Mouse (Mus musculus) spleen, adult 2 months (tissue): ENCODE data around the gene Haao. TPM values are rescaled to one million over a fixed set of nuclear protein-coding genes. Genes with fewer than 3 reads are reported as not detected.

Experiments used
- DNase-seq, 2 experiments: peaks; one replicate each; pipeline versions ENCODE4 v3.0.0 to v3.0.0-alpha.2; 2012 to 2021; ENCODE audit warnings: low spot score in 2 of 2, low read depth in 1 of 2
- H3K27ac ChIP-seq: fragments of 200-500 bp; 2 replicates; pipeline ENCODE4 v1.5.1; 2012; ENCODE audit warnings: low read length, inconsistent platforms; ENCODE audit not compliant: insufficient read depth
- H3K27me3 ChIP-seq: fragments of 200-500 bp; 2 replicates; pipeline ENCODE4 v1.6.1; 2012; ENCODE audit warnings: mild to moderate bottlenecking, moderate library complexity, low read length, inconsistent platforms; ENCODE audit not compliant: control insufficient read depth, insufficient read depth
- H3K36me3 ChIP-seq: fragments of 200-500 bp; 2 replicates; pipeline ENCODE4 v1.6.1; 2012; ENCODE audit warnings: mild to moderate bottlenecking, low read length, inconsistent platforms; ENCODE audit not compliant: control insufficient read depth, insufficient read depth
- H3K4me1 ChIP-seq: fragments of 200-500 bp; 2 replicates; pipeline ENCODE4 v1.6.1; 2011; ENCODE audit warnings: inconsistent platforms; ENCODE audit not compliant: control insufficient read depth, insufficient read depth, insufficient read length
- H3K4me3 ChIP-seq: fragments of 200-500 bp; 2 replicates; pipeline ENCODE4 v1.5.1; 2011; ENCODE audit warnings: mild to moderate bottlenecking, inconsistent platforms; ENCODE audit not compliant: insufficient read depth, insufficient read length; ENCODE audit errors: extremely low read depth
- CTCF ChIP-seq: fragments of 200-500 bp; IDR thresholded peaks from 2 replicates; pipeline ENCODE4 v1.5.1; 2011; ENCODE audit warnings: mild to moderate bottlenecking, inconsistent platforms; ENCODE audit not compliant: insufficient read depth, insufficient read length, insufficient replicate concordance; ENCODE audit errors: extremely low read depth
- POLR2A ChIP-seq: fragments of 200-500 bp; IDR thresholded peaks from 2 replicates; pipeline ENCODE4 v1.6.1; 2011; ENCODE audit warnings: low read depth, low read length, inconsistent platforms
- WGBS: fragments of 180-500 bp; shearing (Covaris S2); methylation state at CpG from one replicate; pipeline ENCODE4 v1.1.7; 2018; 5-methylcytosine and 5-hydroxymethylcytosine counted together
- polyA plus RNA-seq: library from polyadenylated mRNA; depleted of rRNA; stranded (reverse); fragments of >200 nt; gene quantifications from 2 replicates; pipeline ENCODE4 v1.2.3, GENCODE M21; 2012

Haao gene
- polyA plus RNA-seq, 1 experiment, result 98.5 TPM

GRCm38 (mm10) chr17:83821876-83822275, 25.9 kb downstream of the Haao start:
- Histone ChIP-seq H3K27ac (no peak overlapping the region), H3K4me3 (no peak overlapping the region), H3K27me3 (no peaks in the 10 kb centered on the region), H3K4me1 (peaks cover 17% of the 10 kb centered on the region; the same call in 1 of the 2 replicates), H3K36me3 (peaks cover 2% of the 10 kb centered on the region; the same call in 1 of the 2 replicates)
- 83% methylated on average over 3 of the region's 3 CpGs for WGBS
- no peak for TF ChIP-seq POLR2A
- TF ChIP-seq CTCF, result no peak
- no peak for DNase-seq

GRCm38 (mm10) chr17:83820701-83821100, 27.1 kb downstream of the Haao start:
- Histone ChIP-seq H3K4me3 (no peak overlapping the region), H3K36me3 (peaks cover 2% of the 10 kb centered on the region; the same call in 1 of the 2 replicates), H3K27me3 (no peaks in the 10 kb centered on the region), H3K4me1 (peaks cover 23% of the 10 kb centered on the region; the same call in 1 of the 2 replicates), H3K27ac (no peak overlapping the region)
- no peak for DNase-seq
- 68% methylated on average over 5 of the region's 5 CpGs for WGBS
- TF ChIP-seq CTCF (no peak), POLR2A (no peak)

- no peak overlapping the region for H3K4me3 ChIP-seq
Measured at GRCm38 (mm10) chr17:83819503-83819902, 28.3 kb downstream of the Haao start.

GRCm38 (mm10) chr17:83816996-83817395, 30.8 kb downstream of the Haao start:
- H3K4me3 ChIP-seq, result no peak overlapping the region
- DNase-seq, result no peak
- no peak overlapping the region for H3K27ac ChIP-seq
- H3K36me3 ChIP-seq, result peaks cover 8% of the 10 kb centered on the region
- no peaks in the 10 kb centered on the region for H3K27me3 ChIP-seq
- TF ChIP-seq POLR2A, result no peak
- no peak for TF ChIP-seq CTCF
- 34% methylated on average over 7 of the region's 7 CpGs for WGBS
- peaks cover 8% of the 10 kb centered on the region; the same call in 1 of the 2 replicates for H3K4me1 ChIP-seq

More at GRCm38 (mm10) chr17:83819503-83819902, 28.3 kb downstream of the Haao start:
- Histone ChIP-seq H3K36me3 (peaks cover 4% of the 10 kb centered on the region; the same call in 1 of the 2 replicates), H3K27me3 (no peaks in the 10 kb centered on the region), H3K4me1 (peaks cover 25% of the 10 kb centered on the region; the same call in 1 of the 2 replicates), H3K27ac (no peak overlapping the region)
- WGBS, result 75% methylated on average over 8 of the region's 8 CpGs
- DNase-seq, result no peak
- TF ChIP-seq POLR2A, result no peak
- no peak for TF ChIP-seq CTCF

GRCm38 (mm10) chr17:83813050-83813449, 34.7 kb downstream of the Haao start:
- no peak for TF ChIP-seq POLR2A
- TF ChIP-seq CTCF, result no peak
- Histone ChIP-seq H3K4me1 (peaks cover 14% of the 10 kb centered on the region; the same call in 1 of the 2 replicates), H3K36me3 (peaks cover 17% of the 10 kb centered on the region), H3K27ac (no peak overlapping the region), H3K27me3 (no peaks in the 10 kb centered on the region), H3K4me3 (no peak overlapping the region)
- WGBS, result 84% methylated on average over 4 of the region's 4 CpGs
- DNase-seq, result no peak

- TF ChIP-seq CTCF, result no peak
- H3K36me3 ChIP-seq, result peaks cover 15% of the 10 kb centered on the region
- WGBS, result 91% methylated on average over 17 of the region's 17 CpGs
- DNase-seq, result no peak
- no peak overlapping the region for H3K27ac ChIP-seq
- H3K4me1 ChIP-seq, result peaks cover 16% of the 10 kb centered on the region; the same call in 1 of the 2 replicates
- no peak overlapping the region for H3K4me3 ChIP-seq
- H3K27me3 ChIP-seq, result no peaks in the 10 kb centered on the region
Measured at GRCm38 (mm10) chr17:83812200-83812944, 35.4 kb downstream of the Haao start.

- H3K4me3 ChIP-seq, result no peak overlapping the region
- H3K27ac ChIP-seq, result no peak overlapping the region
- peaks cover 13% of the 10 kb centered on the region; the same call in 1 of the 2 replicates for H3K4me1 ChIP-seq
- no peak for DNase-seq
- H3K27me3 ChIP-seq, result no peaks in the 10 kb centered on the region
- WGBS, result 66% methylated on average over 5 of the region's 5 CpGs
- TF ChIP-seq CTCF (no peak), POLR2A (no peak)
- H3K36me3 ChIP-seq, result peaks cover 20% of the 10 kb centered on the region
Measured at GRCm38 (mm10) chr17:83810285-83810684, 37.5 kb downstream of the Haao start.
